Mouse (Mus musculus) testis, adult 2 months (tissue): ENCODE data around the gene Chic2.

Experiments used
- CTCF ChIP-seq: fragments of 200-500 bp; IDR thresholded peaks from 2 replicates; pipeline ENCODE4 v1.5.1; 2012; ENCODE audit warnings: low read depth, mild to moderate bottlenecking, inconsistent platforms, low read length, moderate library complexity; ENCODE audit not compliant: control insufficient read depth, insufficient read depth, insufficient replicate concordance
- POLR2A ChIP-seq: fragments of 200-500 bp; IDR thresholded peaks from 2 replicates; pipeline ENCODE4 v1.6.1; 2012; ENCODE audit warnings: low read depth, mild to moderate bottlenecking, inconsistent platforms, low read length, moderate library complexity; ENCODE audit not compliant: control insufficient read depth

GRCm38 (mm10) chr5:74949298-74949697, 95.3 kb downstream of the Chic2 start:
- TF ChIP-seq POLR2A (no peak), CTCF (no peak)
